Mouse (Mus musculus): ENCODE measurements at regions not wholly inside any gene's neighbourhood (a gene's known extent, or its start where the extent isn't known, plus 50 kb on each side); places are given as distances from the start of the nearest gene placed in this dataset.
A peak's percentile ranks its signal among the peaks of the same experiment; 100 is the strongest.

DNA sequence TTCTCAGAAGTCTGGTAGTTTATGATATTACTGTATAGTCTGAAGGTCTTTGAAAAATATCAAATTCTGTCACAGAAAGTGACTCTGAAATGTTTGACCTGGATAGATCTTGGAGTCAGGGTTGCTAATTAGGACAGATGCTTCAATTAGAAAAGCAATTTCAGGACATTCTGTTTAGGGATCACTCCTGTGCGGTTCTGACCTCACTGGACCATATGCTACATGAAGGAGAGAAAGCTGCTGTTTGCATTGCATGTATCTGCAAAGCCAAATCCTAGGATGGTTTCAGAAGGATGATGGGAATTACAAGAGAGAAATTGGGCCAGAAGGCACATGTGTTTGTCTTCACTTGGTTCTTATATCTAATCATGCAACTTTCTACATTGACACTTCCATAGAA lies 312.2 kb upstream of the Sphkap start:
- WGBS: 71% methylated on average over 1 of the region's 1 CpGs
- DNase-seq (ENCODE audit: low spot score): no peak

GRCm38 (mm10) chr1:83717056-83717455 lies 309.1 kb upstream of the Sphkap start:
- H3K27ac ChIP-seq (replicated peaks; ENCODE audit: low read depth, low read length): no peak overlapping the region
- no peak overlapping the region for H3K4me2 ChIP-seq (ENCODE audit: low read depth, low read length)
- WGBS: 0% methylated on average over 1 of the region's 1 CpGs
- no peak overlapping the region for H3K9ac ChIP-seq (replicated peaks; ENCODE audit: low read length)
- H3K9me3 ChIP-seq (replicated peaks; ENCODE audit: control insufficient read depth, low read length): no peaks in the 10 kb centered on the region
- no peak for ATAC-seq (replicated peaks; ENCODE audit: insufficient number of reproducible peaks, low FRiP score, low TSS enrichment, low read depth)
- no peaks in the 10 kb centered on the region for H3K36me3 ChIP-seq (replicated peaks; ENCODE audit: control insufficient read depth, insufficient read depth, low read depth, low read length)
- H3K27me3 ChIP-seq (ENCODE audit: control insufficient read depth, insufficient read depth, low read length): no peaks in the 10 kb centered on the region
- no peaks in the 10 kb centered on the region for H3K4me1 ChIP-seq (ENCODE audit: control insufficient read depth, insufficient read depth, low read length)
- DNase-seq (ENCODE audit: low spot score): peak; percentile 77
- no peak overlapping the region for H3K4me3 ChIP-seq (ENCODE audit: low read depth, low read length)

More for the DNA sequence above, 312.2 kb upstream of the Sphkap start:
- Histone ChIP-seq H3K27ac (replicated peaks; ENCODE audit: low read depth, low read length) (no peak overlapping the region), H3K4me3 (ENCODE audit: low read depth, low read length) (no peak overlapping the region), H3K4me2 (ENCODE audit: low read depth, low read length) (no peak overlapping the region), H3K9me3 (replicated peaks; ENCODE audit: control insufficient read depth, low read length) (no peaks in the 10 kb centered on the region), H3K36me3 (replicated peaks; ENCODE audit: control insufficient read depth, insufficient read depth, low read depth, low read length) (no peaks in the 10 kb centered on the region), H3K27me3 (ENCODE audit: control insufficient read depth, insufficient read depth, low read length) (no peaks in the 10 kb centered on the region), H3K4me1 (ENCODE audit: control insufficient read depth, insufficient read depth, low read length) (no peaks in the 10 kb centered on the region), H3K9ac (replicated peaks; ENCODE audit: low read length) (no peak overlapping the region)
- no peak for ATAC-seq (replicated peaks; ENCODE audit: insufficient number of reproducible peaks, low FRiP score, low TSS enrichment, low read depth)

GRCm38 (mm10) chr1:83701696-83702404 lies 293.9 kb upstream of the Sphkap start:
- Histone ChIP-seq H3K4me2 (ENCODE audit: low read depth, low read length) (no peak overlapping the region), H3K4me1 (ENCODE audit: control insufficient read depth, insufficient read depth, low read length) (no peaks in the 10 kb centered on the region), H3K9ac (replicated peaks; ENCODE audit: low read length) (no peak overlapping the region), H3K27me3 (ENCODE audit: control insufficient read depth, insufficient read depth, low read length) (no peaks in the 10 kb centered on the region), H3K27ac (replicated peaks; ENCODE audit: low read depth, low read length) (no peak overlapping the region), H3K9me3 (replicated peaks; ENCODE audit: control insufficient read depth, low read length) (no peaks in the 10 kb centered on the region), H3K36me3 (replicated peaks; ENCODE audit: control insufficient read depth, insufficient read depth, low read depth, low read length) (no peaks in the 10 kb centered on the region), H3K4me3 (ENCODE audit: low read depth, low read length) (no peak overlapping the region)
- WGBS: 85% methylated on average over 6 of the region's 6 CpGs
- no peak for DNase-seq (ENCODE audit: low spot score)
- ATAC-seq (replicated peaks; ENCODE audit: insufficient number of reproducible peaks, low FRiP score, low TSS enrichment, low read depth): no peak

DNA sequence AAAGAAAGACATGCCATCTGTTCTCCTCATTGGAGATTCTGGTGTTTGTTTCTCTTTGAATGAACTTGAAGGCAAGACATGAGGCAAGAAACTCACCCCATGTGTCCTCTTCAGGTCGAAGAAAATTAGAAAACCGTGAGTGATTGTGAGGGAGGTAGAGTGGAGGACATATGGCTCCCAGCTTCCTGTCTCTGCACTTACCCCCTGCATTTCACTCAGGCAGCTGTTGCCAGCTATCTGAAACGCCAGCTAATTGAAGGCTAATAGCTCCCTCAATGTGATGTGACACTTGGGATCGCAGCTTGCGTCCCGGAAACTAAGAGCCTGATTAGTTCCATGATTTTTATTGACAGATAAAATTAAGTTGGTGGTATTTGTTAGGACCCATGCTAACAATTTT lies 289.4 kb upstream of the Sphkap start:
- DNase-seq (ENCODE audit: low spot score): peak; percentile 9
- H3K4me3 ChIP-seq (ENCODE audit: low read depth, low read length): no peak overlapping the region
- H3K4me2 ChIP-seq (ENCODE audit: low read depth, low read length): no peak overlapping the region
- WGBS: 24% methylated on average over 6 of the region's 6 CpGs
- ATAC-seq (replicated peaks; ENCODE audit: insufficient number of reproducible peaks, low FRiP score, low TSS enrichment, low read depth): no peak
- H3K9me3 ChIP-seq (replicated peaks; ENCODE audit: control insufficient read depth, low read length): no peaks in the 10 kb centered on the region
- no peaks in the 10 kb centered on the region for H3K4me1 ChIP-seq (ENCODE audit: control insufficient read depth, insufficient read depth, low read length)
- H3K27ac ChIP-seq (replicated peaks; ENCODE audit: low read depth, low read length): no peak overlapping the region
- H3K9ac ChIP-seq (replicated peaks; ENCODE audit: low read length): no peak overlapping the region
- H3K36me3 ChIP-seq (replicated peaks; ENCODE audit: control insufficient read depth, insufficient read depth, low read depth, low read length): no peaks in the 10 kb centered on the region
- no peaks in the 10 kb centered on the region for H3K27me3 ChIP-seq (ENCODE audit: control insufficient read depth, insufficient read depth, low read length)

DNA sequence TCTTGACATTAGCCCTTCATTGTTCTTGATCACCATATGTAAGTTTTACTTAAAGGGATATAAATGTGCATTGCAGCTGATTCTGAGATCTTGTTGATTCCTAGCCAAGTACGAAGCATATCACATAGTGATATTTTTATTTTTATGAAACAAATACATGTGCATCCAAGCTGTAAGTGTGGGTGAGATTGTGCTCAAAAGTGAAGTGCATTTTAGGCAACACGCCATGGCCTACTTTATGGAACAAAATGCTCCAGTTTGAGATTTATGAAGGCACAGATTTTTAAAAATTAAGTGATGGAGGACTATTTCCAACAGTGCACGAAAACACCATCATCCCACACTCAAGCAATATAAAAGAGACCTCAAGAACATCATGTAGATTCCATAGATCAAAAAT lies 277.2 kb upstream of the Sphkap start:
- DNase-seq (ENCODE audit: low spot score) (no peak), ATAC-seq (replicated peaks; ENCODE audit: insufficient number of reproducible peaks, low FRiP score, low TSS enrichment, low read depth) (no peak)
- 76% methylated on average over 3 of the region's 3 CpGs for WGBS
- H3K27me3 ChIP-seq (ENCODE audit: control insufficient read depth, insufficient read depth, low read length): no peaks in the 10 kb centered on the region
- H3K9ac ChIP-seq (replicated peaks; ENCODE audit: low read length): no peak overlapping the region
- no peaks in the 10 kb centered on the region for H3K9me3 ChIP-seq (replicated peaks; ENCODE audit: control insufficient read depth, low read length)
- H3K4me3 ChIP-seq (ENCODE audit: low read depth, low read length): no peak overlapping the region
- no peak overlapping the region for H3K27ac ChIP-seq (replicated peaks; ENCODE audit: low read depth, low read length)
- no peak overlapping the region for H3K4me2 ChIP-seq (ENCODE audit: low read depth, low read length)
- no peaks in the 10 kb centered on the region for H3K4me1 ChIP-seq (ENCODE audit: control insufficient read depth, insufficient read depth, low read length)
- H3K36me3 ChIP-seq (replicated peaks; ENCODE audit: control insufficient read depth, insufficient read depth, low read depth, low read length): no peaks in the 10 kb centered on the region

- Histone ChIP-seq H3K27ac (replicated peaks; ENCODE audit: low read depth, low read length) (no peak overlapping the region), H3K9ac (replicated peaks; ENCODE audit: low read length) (no peak overlapping the region), H3K36me3 (replicated peaks; ENCODE audit: control insufficient read depth, insufficient read depth, low read depth, low read length) (no peaks in the 10 kb centered on the region), H3K9me3 (replicated peaks; ENCODE audit: control insufficient read depth, low read length) (no peaks in the 10 kb centered on the region), H3K4me2 (ENCODE audit: low read depth, low read length) (no peak overlapping the region), H3K4me3 (ENCODE audit: low read depth, low read length) (no peak overlapping the region), H3K27me3 (ENCODE audit: control insufficient read depth, insufficient read depth, low read length) (no peaks in the 10 kb centered on the region), H3K4me1 (ENCODE audit: control insufficient read depth, insufficient read depth, low read length) (no peaks in the 10 kb centered on the region)
- DNase-seq (ENCODE audit: low spot score) (no peak), ATAC-seq (replicated peaks; ENCODE audit: insufficient number of reproducible peaks, low FRiP score, low TSS enrichment, low read depth) (no peak)
- WGBS: 86% methylated on average over 2 of the region's 2 CpGs
Observed at GRCm38 (mm10) chr1:83665326-83665725, 257.3 kb upstream of the Sphkap start.

DNA sequence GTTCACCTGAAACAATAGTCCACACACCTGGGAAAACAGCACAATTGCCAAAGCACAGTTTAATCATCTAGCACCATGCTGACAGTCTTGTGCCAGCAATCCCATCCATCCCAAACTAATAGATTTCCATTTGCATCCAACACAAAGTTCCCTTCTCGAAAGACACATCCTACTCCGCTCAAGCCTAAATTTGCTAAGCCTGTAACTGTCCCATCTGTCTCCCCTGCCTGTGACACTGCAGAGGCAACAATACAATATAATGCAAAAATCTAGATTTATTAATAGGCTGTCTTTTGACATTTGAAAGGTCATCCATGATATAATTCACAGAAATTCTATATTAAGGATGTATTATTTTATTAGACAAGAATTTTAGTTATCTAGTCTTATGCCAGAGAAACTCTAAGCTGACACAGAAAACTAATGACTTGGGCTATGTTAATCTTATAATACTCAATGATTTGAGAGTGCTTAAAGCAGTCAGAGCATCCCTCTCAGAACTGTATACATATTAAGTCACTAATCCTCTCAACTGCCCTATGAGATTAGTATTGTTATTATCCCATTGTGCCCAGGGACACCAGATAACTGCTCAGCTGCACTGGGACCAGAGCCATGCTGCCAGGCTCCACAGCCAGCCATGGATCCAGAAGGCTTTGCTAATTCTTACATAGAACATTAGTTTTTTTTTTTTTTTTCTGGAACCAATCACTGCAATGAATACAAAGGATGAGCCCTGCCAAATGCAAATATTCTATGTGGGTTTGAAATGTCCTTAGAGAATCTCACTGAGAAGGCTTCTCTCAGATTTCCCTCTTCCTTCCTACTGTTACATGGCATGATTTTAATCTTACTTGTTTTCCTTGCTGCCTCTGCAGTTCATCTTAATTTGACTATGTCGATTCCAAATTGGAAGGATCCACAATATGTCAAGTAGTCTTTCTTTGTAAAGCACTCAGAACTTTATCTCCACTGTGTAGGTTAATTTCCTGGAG lies 254.1 kb upstream of the Sphkap start:
- no peak for ATAC-seq (replicated peaks; ENCODE audit: insufficient number of reproducible peaks, low FRiP score, low TSS enrichment, low read depth)
- WGBS: 95% methylated on average over 3 of the region's 3 CpGs

GRCm38 (mm10) chr1:83653661-83654060 lies 245.7 kb upstream of the Sphkap start:
- Histone ChIP-seq H3K27me3 (ENCODE audit: control insufficient read depth, insufficient read depth, low read length) (no peaks in the 10 kb centered on the region), H3K9ac (replicated peaks; ENCODE audit: low read length) (no peak overlapping the region), H3K9me3 (replicated peaks; ENCODE audit: control insufficient read depth, low read length) (no peaks in the 10 kb centered on the region), H3K36me3 (replicated peaks; ENCODE audit: control insufficient read depth, insufficient read depth, low read depth, low read length) (no peaks in the 10 kb centered on the region), H3K4me2 (ENCODE audit: low read depth, low read length) (no peak overlapping the region), H3K27ac (replicated peaks; ENCODE audit: low read depth, low read length) (no peak overlapping the region), H3K4me3 (ENCODE audit: low read depth, low read length) (no peak overlapping the region), H3K4me1 (ENCODE audit: control insufficient read depth, insufficient read depth, low read length) (no peaks in the 10 kb centered on the region)
- ATAC-seq (replicated peaks; ENCODE audit: insufficient number of reproducible peaks, low FRiP score, low TSS enrichment, low read depth): no peak
- 80% methylated on average over 2 of the region's 2 CpGs for WGBS
- no peak for DNase-seq (ENCODE audit: low spot score)

More for the DNA sequence above, 254.1 kb upstream of the Sphkap start:
- Histone ChIP-seq H3K27me3 (ENCODE audit: control insufficient read depth, insufficient read depth, low read length) (no peaks in the 10 kb centered on the region), H3K9me3 (replicated peaks; ENCODE audit: control insufficient read depth, low read length) (no peaks in the 10 kb centered on the region), H3K4me1 (ENCODE audit: control insufficient read depth, insufficient read depth, low read length) (no peaks in the 10 kb centered on the region), H3K27ac (replicated peaks; ENCODE audit: low read depth, low read length) (no peak overlapping the region), H3K9ac (replicated peaks; ENCODE audit: low read length) (no peak overlapping the region), H3K4me2 (ENCODE audit: low read depth, low read length) (no peak overlapping the region), H3K36me3 (replicated peaks; ENCODE audit: control insufficient read depth, insufficient read depth, low read depth, low read length) (no peaks in the 10 kb centered on the region), H3K4me3 (ENCODE audit: low read depth, low read length) (no peak overlapping the region)
- no peak for DNase-seq (ENCODE audit: low spot score)
